Mouse (Mus musculus): Measurements from ENCODE around the gene 4933424G06Rik.

4933424G06Rik gene

DNA sequence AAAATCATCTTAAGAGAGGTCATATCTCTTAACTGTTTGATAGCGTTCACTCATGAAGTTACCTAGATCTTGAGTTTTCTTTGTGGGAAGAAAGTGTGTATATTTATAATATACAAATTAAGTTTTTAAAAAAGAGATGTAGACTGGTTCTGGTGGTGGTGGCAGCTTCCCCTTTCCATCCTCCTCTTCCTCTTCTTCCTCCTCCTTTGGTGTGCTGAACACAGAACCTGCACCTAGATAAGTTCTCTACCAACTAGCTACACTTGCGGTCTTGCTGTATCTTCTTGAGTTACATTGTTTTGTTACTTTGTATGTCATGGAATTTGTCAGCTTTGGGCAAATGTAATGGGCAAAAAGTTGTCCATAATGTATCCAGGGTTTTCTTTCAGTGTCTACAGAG lies 1.2 kb downstream of the 4933424G06Rik start:
- no peak for DNase-seq

DNA sequence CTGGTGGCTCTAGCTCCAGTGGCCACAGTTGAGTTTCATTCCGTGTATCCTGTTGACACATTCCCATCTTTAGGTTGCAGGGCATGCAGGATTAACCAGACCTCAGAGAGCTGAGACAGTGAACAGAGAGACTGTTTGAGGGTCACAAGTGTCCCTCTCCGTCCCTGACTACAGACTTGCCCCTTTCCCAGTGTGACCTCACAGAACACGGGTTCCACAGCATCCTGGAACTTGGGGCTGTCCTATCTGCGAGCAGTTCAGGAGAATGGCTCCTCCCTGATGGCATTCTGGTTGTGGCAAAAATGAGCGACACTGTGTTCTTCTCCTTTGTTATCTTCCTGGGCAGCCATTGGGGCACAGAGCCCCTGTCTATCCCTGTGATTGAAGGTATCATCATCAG lies 4.4 kb downstream of the 4933424G06Rik start, which contains the start of gene Actr1b:
Gene Actr1b (minus strand): TSS at position 112 of the 400 bp plus-strand sequence.
- DNase-seq = no peak

DNA sequence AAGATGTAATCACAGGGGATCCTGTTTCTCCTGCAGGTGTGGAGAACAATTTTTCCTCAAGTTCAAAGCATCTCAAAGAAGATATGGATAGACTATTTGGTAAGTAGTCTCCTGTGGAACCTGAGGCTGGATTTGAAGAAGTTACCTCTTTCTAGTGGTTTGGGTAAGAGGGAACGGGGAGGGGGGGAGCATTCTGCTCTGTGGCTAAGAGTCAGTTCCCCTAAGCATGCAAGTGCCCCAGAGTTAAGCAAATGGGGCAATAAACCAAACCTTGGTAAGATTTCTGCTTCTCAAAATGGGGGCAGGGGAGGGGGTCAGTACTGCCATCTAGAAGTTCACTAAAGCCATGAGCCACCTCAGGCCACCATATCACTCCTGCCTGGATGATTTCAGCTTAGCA lies 8.8 kb downstream of the 4933424G06Rik start:
- no peak for DNase-seq

DNA sequence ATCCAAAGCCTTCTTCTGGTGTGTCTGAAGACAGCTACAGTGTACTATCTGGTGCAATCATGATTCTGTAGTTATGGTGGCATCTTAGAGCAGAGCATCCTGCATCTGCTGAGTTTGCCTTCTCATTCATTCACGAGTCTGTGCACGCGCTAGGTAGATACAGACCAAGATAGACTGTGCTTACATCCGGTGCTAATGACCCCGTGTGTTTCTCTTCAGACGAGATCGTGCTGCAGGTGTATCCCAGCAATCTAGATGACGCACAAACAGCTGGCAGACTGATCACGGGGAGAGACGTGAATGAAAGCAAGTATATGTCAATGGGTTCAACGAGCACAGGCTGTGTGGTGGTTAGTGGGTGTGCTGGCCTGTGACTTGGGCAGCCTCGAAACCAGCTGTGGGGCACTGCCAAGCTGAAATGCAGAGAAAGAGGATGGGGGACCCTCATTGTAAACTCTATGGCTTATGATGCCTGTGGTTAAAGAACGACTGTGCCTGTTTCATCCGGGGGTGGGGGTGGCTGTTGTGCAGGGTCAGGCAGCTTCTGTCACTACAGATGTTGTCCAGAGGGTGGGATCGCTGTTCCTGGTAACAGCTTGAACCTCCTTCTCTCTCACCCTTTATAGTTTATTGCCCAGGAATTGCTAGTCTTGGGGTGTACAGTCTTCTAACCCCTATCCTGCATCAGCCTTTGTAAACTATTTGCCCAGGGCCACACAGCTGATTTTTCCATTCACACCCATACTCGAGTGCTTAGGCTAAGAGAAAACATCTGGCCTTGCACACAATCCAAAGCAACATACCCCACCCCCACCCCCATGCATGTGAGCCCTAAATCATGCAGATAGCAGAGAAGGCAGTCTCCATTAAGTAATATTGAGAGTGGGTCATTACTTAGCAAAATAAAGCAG lies 13.5 kb downstream of the 4933424G06Rik start:
- DNase-seq = no peak

DNA sequence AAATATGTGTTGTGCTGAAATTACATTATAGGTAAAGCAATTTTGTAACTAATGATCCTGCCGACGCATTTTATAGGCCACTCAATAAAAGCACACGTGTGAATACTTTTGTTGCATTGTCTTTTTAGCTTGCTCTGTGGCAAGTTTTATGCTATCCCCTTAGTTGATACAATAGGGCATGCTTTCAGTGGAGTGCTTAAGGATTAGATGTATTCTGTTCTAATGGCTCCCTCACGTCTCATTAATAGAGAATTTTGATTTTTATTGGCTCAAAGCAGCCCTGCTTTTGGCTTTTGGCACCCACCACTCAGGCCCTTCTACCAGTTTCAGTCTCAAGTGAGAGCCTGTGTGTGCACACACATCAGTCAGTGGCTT lies 14.1 kb downstream of the 4933424G06Rik start:
- DNase-seq = no peak

DNA sequence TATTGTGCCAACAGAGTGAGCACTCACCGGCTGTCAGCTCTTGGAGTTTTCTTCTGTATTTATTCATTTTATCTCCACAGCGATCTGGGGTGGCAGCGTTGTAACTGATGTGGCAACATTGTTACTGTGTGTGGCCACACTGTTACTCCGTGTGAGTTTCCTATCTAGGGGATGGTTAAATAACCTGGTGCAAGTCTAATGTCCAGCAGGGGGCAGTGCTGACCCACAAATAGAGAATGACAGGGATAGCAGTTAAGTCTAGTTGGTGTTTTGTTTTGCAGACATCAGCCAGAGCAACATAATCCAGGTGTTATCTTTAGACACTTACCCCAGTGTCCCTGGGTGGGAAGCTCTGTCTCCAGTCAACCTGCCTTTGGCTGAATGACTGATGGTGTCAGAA lies 27.4 kb downstream of the 4933424G06Rik start:
- peak; percentile 91 for DNase-seq

DNA sequence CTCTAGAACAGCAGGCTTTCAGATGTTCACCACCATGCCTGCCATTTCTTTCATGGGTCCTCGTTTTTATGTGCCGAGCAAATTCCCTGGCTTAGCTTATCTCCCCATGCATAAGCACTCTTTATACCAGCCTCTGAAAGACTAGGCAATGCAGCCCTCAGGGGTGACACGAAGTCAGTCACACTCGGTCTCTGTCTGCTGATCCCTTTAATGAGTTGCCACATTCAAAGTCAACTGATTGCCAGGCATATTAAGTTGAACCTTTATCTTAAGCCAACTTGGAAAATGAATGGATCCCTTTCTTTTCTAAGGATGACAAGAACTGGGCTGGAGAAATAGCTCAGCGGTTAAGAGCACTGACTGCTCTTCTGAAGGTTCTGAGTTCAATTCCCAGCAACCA lies 29.3 kb downstream of the 4933424G06Rik start:
- no peak for DNase-seq

DNA sequence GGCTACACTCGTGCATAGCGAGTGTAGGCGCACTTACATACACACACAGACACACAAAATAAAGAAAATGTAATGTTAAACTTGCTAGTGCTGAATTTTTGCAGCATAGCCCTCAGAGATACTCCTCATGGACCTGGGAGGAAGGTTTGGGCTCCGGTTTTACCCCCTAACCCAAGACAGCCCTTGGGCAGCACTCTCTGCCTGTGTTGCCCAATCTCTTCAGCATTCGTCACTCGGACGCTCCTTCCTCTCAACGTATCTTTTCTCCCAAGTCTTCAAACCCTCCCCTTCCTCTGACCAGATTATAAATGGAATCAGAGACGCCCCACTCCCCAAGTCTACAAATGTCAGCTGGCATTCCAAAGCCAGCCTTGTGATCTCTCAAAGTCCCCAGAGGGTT lies 33.1 kb downstream of the 4933424G06Rik start:
- DNase-seq = no peak

DNA sequence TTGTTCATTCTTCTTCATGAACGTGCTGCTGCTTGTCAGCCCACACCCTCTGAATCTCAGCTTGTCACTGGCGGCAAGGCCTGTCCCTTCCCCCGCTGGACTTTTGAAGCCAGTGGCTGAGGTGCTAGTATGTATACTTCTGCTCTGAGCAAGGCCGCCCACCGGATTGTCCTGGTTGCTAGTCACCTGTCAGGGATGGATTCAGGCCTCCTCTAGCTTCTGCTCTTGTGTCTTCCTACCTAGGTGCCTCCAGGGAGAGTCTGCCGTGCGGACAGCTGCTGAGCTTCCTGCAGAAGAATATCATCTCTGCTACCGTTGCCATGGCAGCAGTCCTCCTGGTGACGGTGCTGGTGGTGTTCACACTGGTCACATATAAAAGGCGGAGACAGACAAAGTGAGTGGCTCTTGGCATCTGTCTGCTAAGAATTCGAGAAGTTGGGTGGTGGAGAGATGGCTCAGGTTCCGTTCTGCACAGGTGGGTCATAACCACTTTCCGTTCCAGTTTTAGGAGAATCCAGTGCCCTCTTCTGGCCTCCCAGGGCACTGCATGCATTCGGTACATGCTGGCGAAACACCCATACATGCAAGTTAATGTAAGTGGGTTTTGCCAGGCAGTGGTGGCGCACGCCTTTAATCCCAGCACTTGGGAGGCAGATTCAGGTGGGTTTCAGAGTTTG lies 34.5 kb downstream of the 4933424G06Rik start:
- DNase-seq = peak; percentile 80

DNA sequence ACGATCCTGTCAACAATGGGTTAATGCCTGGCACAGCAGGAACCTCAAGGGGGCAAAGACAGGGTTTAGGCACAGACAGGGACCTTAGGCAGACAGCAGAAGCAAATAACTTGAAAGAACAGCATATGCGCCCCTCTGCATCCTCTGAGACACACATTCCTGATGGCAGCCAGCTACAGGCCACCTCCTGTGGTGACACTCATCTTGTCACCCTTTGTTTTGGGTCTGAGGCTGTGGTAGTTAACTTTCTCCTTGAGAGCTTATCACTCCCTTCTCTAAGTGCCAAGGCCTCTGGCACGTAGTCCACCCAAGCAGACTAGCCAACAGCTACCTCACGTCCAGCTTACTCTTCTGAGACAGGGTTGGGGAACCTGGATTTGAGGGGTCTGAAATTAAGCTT lies 35.7 kb downstream of the 4933424G06Rik start:
- DNase-seq = no peak

DNA sequence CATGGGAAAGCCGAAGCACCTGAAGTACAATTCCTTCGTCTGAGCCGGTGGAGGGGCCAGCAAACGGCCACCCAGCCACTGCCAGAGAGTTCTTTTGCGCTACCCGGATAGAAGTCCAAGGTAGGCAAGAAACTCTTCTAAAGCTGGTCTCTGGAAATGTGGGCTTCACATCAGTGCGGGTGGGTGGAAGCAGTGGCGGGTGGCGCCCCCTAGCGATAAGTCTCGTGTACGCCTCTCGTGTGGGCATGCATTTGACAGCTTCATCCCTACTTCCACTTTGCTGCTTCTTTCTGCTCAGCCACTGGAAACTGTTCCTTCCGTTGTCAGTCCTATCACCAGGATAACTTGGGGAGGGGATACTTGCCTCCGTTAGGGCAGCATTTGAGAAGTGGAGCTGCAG lies 36.5 kb downstream of the 4933424G06Rik start:
- DNase-seq = peak; percentile 68

DNA sequence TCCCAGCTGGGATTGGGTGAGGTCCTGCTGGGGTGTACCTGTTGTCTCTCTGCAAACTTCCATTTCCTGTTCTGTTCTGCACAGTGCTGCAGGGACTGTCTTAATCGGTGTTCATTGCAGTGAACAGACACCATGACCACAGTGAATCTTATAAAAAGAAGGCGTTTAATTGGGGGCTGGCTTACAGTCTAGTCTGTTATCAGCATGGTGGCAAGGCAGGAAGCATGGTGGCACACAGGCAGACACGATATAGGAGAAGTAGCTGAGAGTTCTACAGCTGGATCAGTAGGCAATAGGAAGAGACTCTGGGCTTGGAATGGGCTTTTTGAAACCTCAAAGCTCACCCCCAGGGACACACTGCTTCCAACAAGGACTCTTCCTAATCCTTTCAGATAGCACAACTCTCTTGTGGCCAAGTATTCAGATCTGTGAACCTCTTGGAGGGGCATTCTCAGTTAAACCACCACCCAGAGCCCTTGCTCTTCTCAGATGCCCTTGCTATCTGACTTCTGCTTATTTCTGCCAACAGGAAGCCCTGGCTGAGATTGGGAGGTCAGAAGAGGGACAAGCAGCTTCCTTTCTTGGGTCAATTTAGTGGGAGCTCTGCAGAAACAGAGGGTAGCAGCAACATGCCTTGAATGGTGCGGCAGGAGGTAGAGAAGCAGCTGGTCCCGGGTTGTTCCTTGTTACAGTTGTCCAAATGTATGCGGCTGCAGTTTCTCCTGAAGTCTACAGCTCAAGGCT lies 44.2 kb downstream of the 4933424G06Rik start:
- no peak for DNase-seq

DNA sequence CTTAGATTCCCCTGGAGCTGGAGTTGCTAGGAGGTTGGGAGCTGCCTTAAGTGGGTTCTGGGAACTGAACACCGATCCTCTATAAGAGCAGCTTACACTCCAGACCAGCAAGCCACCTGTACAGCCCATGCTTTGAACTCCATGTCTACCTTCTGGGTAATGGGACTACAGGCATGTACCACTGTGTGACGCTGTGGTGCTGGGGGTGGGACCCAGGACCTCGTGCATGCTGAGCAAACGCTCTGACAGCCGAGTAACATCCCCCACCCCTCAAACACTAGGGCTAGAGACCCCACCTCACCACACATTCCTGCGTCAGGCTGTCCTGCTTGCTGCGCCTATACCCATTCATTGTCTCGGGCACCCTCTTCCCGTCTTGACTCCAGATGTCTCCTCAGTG lies 48.6 kb downstream of the 4933424G06Rik start:
- no peak for DNase-seq

DNA sequence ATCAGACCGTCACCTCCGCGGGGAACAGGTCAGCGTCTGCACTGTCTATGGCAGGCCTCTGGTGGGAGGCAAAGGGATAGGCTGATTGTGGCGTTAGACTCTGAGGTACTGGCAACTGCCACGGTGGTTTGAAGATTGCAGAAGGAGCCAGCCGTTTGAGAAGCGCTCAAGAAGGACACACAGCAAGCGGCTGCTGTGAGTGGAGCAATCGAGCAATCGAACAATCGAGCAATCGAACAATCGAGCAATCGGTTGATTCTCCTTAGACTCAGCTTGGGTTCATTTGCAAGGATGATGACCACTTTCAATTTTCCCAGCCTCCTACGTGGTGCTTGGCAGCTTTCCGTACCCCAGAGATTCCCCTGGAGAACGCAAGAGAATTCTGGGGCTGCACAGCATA lies 49.1 kb downstream of the 4933424G06Rik start:
- DNase-seq = no peak

DNA sequence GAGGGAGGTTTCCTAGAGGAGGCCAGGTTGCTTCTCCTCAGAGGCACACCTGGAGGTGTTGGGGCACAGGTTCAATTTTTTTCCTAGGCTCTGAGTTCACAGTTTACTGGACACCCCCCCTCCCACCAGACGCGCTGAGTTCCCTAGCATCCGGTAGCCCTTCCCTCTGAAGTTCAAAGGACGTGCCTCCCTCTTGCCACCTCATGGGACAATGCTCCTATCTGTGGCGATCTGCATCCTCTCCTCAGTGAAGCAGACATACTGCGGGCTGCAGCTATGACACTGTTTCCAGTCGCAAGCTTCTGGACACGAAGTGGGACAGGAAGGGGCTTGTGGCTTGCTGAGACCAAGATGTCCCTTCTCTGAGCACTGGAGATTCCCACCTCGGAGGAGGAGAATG lies 50.5 kb downstream of the 4933424G06Rik start:
- no peak for DNase-seq

DNA sequence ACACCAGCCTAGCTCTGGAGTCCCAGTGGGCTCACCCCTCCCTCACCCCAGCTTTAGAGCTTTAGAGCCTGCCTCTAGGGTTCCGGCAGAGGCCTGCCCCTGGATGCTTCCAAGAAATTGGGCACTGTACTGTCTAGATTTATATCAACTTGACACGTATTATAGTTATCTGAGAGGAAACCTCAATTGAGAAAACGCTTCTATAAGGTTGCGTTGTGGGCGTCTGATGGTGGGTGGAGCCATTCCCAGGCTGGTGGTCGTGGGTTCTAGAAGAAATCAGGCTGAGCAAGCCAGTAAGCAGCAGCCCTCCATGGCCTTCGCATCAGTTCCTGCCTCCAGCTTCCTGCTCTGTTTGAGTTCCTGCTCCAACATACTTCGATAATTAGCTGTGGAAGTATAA lies 51.1 kb downstream of the 4933424G06Rik start:
- no peak for DNase-seq

DNA sequence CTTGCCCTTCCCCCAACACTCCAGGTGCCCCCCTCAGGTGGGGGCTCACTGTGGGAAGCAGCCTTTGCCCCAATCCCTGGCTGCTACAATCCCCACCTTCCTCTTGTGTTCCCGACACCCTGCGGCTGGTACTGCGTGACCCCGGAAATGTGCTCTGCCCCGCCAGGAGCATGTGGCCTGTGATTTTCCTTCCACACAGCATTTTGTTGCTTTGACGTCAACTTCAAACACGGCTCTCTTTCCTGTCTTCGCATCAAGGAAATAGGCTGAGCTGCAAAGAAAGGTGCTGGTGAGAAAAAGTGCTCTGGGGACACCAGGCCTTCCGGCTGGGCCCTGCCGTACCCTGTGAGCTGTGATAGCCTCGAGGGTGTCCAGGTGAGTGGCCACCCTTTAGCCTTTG lies 51.6 kb downstream of the 4933424G06Rik start, which contains the start of gene Zap70:
Gene Zap70 (plus strand): TSS at position 231 of the 400 bp plus-strand sequence.
- DNase-seq = no peak

DNA sequence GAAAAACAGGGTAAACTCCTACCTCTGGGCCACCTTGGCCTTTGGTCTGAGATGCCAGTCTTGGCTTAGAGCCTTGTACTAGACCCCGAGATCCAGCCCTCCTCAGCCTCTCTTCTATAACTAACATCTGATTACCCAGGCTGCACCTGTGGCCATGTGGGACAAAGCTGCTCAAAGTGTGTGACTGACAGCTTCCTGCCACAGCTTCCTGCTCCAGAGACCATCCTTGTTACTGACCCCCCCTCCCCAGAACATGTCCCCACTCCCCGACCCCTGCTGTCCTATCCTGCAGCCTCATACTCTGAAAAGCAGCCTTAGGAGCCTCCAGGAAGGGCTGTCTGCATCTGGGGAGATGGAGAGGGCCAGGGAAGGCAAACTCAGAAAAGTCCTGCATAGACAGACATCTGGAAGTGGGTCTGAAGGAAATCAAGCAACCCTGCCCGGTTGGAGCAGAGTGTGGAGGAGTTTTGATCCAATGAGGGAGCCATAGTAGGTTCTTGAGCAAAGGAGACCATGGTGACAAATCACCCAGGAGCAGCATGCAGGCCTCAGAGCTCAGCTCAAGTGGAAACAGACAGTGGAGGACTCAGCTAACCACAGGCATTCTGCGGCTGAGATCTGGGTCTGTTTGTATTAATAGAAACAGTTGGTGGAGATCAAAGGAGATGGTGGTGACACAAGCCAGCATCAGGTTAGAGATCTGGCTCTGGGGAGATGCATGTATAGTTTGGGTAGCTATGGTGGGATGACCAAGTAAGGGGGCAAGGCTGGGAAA lies 56.7 kb downstream of the 4933424G06Rik start:
- DNase-seq = peak; percentile 43

DNA sequence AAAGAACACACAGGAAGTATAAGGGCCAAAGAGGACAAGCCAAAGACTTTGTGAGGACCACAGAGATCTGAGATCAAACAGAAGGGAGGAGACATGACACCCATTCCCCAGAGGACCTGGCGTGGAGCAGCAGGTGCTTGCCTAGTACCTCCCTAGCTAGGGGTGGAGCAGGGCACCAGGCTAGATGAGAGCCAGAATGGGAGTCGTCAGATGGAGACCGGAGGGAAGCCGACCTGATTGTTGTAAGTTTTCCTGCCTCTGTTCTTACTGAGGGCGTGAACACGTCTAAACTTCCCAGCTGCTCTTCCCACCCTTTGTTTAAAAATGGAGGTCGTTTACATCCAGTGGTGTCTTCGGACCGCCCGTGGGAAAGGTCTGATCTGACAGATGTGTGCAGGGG lies 57.4 kb downstream of the 4933424G06Rik start:
- no peak for DNase-seq

DNA sequence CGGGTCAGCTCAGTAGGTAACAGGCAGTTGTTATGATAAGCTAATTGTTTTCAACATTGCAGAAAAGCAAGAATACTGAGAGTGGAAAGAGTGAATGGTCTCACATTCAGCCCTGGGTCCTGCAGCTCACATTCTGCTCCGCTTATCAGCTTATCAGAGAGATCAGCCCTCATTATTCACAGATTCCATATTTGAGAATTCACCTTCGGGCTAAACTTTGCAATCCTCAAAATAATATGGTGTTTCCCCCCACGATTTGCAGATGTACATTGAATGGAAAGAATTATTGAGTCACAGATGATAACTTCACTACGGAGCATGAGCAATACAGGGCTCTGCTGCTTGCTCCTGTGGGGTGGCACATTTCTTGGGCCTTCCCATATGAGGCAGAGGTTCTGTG lies 58.8 kb downstream of the 4933424G06Rik start:
- DNase-seq = no peak

DNA sequence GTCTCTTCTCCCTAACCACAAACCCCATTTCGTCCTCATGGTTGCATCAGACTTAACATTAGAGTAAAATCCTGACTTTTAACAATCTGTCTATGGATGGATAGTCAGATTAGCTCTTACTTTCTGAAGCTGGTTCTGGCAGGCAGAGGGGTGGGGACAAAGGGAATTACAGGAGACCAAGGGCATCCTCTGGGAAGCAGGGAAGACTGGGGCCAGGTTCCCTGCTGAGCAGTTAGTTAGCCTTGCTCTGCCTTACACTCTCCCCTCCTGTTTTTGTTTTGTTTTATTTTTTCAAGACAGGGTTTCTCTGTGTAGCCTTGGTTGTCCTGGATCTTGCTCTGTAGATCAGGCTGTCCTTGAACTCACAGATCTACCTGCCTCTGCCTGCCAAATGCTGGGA lies 60.0 kb downstream of the 4933424G06Rik start:
- no peak for DNase-seq

DNA sequence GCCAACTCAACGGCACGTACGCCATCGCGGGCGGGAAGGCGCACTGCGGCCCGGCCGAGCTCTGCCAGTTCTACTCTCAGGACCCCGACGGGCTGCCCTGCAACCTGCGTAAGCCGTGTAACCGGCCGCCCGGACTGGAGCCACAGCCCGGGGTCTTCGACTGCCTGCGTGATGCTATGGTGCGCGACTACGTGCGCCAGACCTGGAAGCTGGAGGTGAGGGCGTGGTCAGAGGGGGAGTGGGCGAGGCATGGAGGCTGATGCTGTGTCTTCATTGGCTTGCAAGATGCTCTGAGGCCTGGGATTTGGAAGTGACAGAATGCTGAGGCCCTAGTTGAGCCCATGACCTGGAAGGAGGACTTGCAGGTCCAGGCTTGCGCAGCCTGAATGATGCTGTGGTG lies 61.0 kb downstream of the 4933424G06Rik start:
- peak; percentile 41 for DNase-seq

Data from retina, postnatal 1 day (tissue).